Mouse (Mus musculus): Measurements from ENCODE around the gene Sp6.

Gene Sp6

GRCm38 (mm10) chr11:97021121-97021765 is 8.0 kb downstream of the Sp6 start:
- no peak for DNase-seq (ENCODE audit: inconsistent age in 2 of 2, low spot score in 1 of 2)

- DNase-seq (ENCODE audit: inconsistent age in 2 of 2, low spot score in 1 of 2), result peak; percentile 77 to 88
Measured at GRCm38 (mm10) chr11:97021873-97022484, 8.8 kb downstream of the Sp6 start.

- DNase-seq (ENCODE audit: inconsistent age in 2 of 2, low spot score in 1 of 2), result peak in 1 of 2 experiments; percentile 65
Measured at GRCm38 (mm10) chr11:97024977-97025376, 11.8 kb downstream of the Sp6 start.

GRCm38 (mm10) chr11:97025721-97026344 is 12.6 kb downstream of the Sp6 start:
- DNase-seq (ENCODE audit: inconsistent age in 2 of 2, low spot score in 1 of 2), result peak; percentile 85 to 94

GRCm38 (mm10) chr11:97029686-97030417 is 16.7 kb downstream of the Sp6 start, which contains the start of gene Scrn2:
Gene Scrn2 (plus strand): TSS chr11:97029938.
- peak; percentile 87 to 96 for DNase-seq (ENCODE audit: inconsistent age in 2 of 2, low spot score in 1 of 2)

GRCm38 (mm10) chr11:97030426-97030825 is 17.2 kb downstream of the Sp6 start:
- DNase-seq (ENCODE audit: inconsistent age in 2 of 2, low spot score in 1 of 2), result no peak

GRCm38 (mm10) chr11:97031977-97032376 is 18.8 kb downstream of the Sp6 start:
- DNase-seq (ENCODE audit: inconsistent age in 2 of 2, low spot score in 1 of 2), result no peak

GRCm38 (mm10) chr11:97032499-97032898 is 19.3 kb downstream of the Sp6 start:
- DNase-seq (ENCODE audit: inconsistent age in 2 of 2, low spot score in 1 of 2), result no peak

- DNase-seq (ENCODE audit: inconsistent age in 2 of 2, low spot score in 1 of 2), result no peak
Measured at GRCm38 (mm10) chr11:97033781-97034180, 20.6 kb downstream of the Sp6 start.

- DNase-seq (ENCODE audit: inconsistent age in 2 of 2, low spot score in 1 of 2), result no peak
Measured at GRCm38 (mm10) chr11:97036141-97036540, 22.9 kb downstream of the Sp6 start.

GRCm38 (mm10) chr11:97038881-97039280 is 25.7 kb downstream of the Sp6 start:
- peak; percentile 64 to 79 for DNase-seq (ENCODE audit: inconsistent age in 2 of 2, low spot score in 1 of 2)

GRCm38 (mm10) chr11:97040301-97041021 is 27.3 kb downstream of the Sp6 start:
- no peak for DNase-seq (ENCODE audit: inconsistent age in 2 of 2, low spot score in 1 of 2)

GRCm38 (mm10) chr11:97041022-97041899 is 28.1 kb downstream of the Sp6 start, which contains the start of the genes Lrrc46 and Mrpl10:
Gene Lrrc46 (minus strand): TSS chr11:97041407.
Gene Mrpl10 (plus strand): TSS chr11:97041560.
- DNase-seq (ENCODE audit: inconsistent age in 2 of 2, low spot score in 1 of 2), result peak; percentile 87 to 94

- DNase-seq (ENCODE audit: inconsistent age in 2 of 2, low spot score in 1 of 2), result no peak
Measured at GRCm38 (mm10) chr11:97044902-97045301, 31.7 kb downstream of the Sp6 start.

GRCm38 (mm10) chr11:97045861-97046260 is 32.7 kb downstream of the Sp6 start:
- DNase-seq (ENCODE audit: inconsistent age in 2 of 2, low spot score in 1 of 2), result peak in 1 of 2 experiments; percentile 48

GRCm38 (mm10) chr11:97048090-97048650 is 35.0 kb downstream of the Sp6 start:
- DNase-seq (ENCODE audit: inconsistent age in 2 of 2, low spot score in 1 of 2), result peak; percentile 87 to 92

- DNase-seq (ENCODE audit: inconsistent age in 2 of 2, low spot score in 1 of 2), result peak in 1 of 2 experiments; percentile 46
Measured at GRCm38 (mm10) chr11:97049492-97050085, 36.4 kb downstream of the Sp6 start.

- DNase-seq (ENCODE audit: inconsistent age in 2 of 2, low spot score in 1 of 2), result peak; percentile 86 to 90
Measured at GRCm38 (mm10) chr11:97050216-97050943, 37.2 kb downstream of the Sp6 start, which contains the start of gene Osbpl7. Gene Osbpl7 (plus strand): TSS chr11:97050628.

All from adrenal gland, adult (tissue).